Mouse (Mus musculus): ENCODE measurements around the gene Atp11b. TPM values are rescaled to one million over a fixed set of nuclear protein-coding genes. Genes with fewer than 3 reads are reported as not detected.
A peak's percentile ranks its signal among the peaks of the same experiment; 100 is the strongest.

The Atp11b gene
- polyA plus RNA-seq, 1 experiment from 2014 or later, result 11.9 TPM

- ATAC-seq, result no peak
- no peak for TF ChIP-seq CTCF (IDR thresholded peaks at IDR 0.05; ENCODE audit: low read depth)
- no peak for TF ChIP-seq EP300 (IDR thresholded peaks at IDR 0.05; ENCODE audit: low read depth)
These were observed 19.4 kb upstream of the Atp11b start for GRCm38 (mm10) chr3:35734509-35734908.

GRCm38 (mm10) chr3:35738071-35738470, 15.8 kb upstream of the Atp11b start:
- H3K9me3 ChIP-seq (ENCODE audit: low read length), result no peaks in the 10 kb centered on the region
- no peaks in the 10 kb centered on the region for H3K27me3 ChIP-seq (ENCODE audit: insufficient read depth, low read length)
- WGBS (ENCODE audit: insufficient replicate concordance), result 70% methylated on average over 3 of the region's 3 CpGs
- TF ChIP-seq CTCF (IDR thresholded peaks at IDR 0.05; ENCODE audit: low read depth) (no peak), EP300 (IDR thresholded peaks at IDR 0.05; ENCODE audit: low read depth) (no peak)
- DNase-seq (no peak), ATAC-seq (no peak)
- no peak overlapping the region for H3K9ac ChIP-seq (replicated peaks)
- H3K27ac ChIP-seq (ENCODE audit: low read depth), result no peak overlapping the region
- H3K4me1 ChIP-seq (ENCODE audit: insufficient read depth), result no peaks in the 10 kb centered on the region
- H3K36me3 ChIP-seq (replicated peaks; ENCODE audit: insufficient read depth, low read length), result no peaks in the 10 kb centered on the region
- no peak overlapping the region for H3K4me3 ChIP-seq (ENCODE audit: low read depth, low read length)
- no peak overlapping the region for H3K4me2 ChIP-seq (ENCODE audit: low read depth, low read length)

More at GRCm38 (mm10) chr3:35734509-35734908, 19.4 kb upstream of the Atp11b start:
- no peak for DNase-seq
- Histone ChIP-seq H3K4me1 (ENCODE audit: insufficient read depth) (no peaks in the 10 kb centered on the region), H3K36me3 (replicated peaks; ENCODE audit: insufficient read depth, low read length) (no peaks in the 10 kb centered on the region), H3K4me2 (ENCODE audit: low read depth, low read length) (no peak overlapping the region), H3K27ac (ENCODE audit: low read depth) (no peak overlapping the region), H3K27me3 (ENCODE audit: insufficient read depth, low read length) (no peaks in the 10 kb centered on the region), H3K9ac (replicated peaks) (no peak overlapping the region), H3K4me3 (ENCODE audit: low read depth, low read length) (no peak overlapping the region), H3K9me3 (ENCODE audit: low read length) (peaks cover 4% of the 10 kb centered on the region; the same call in 1 of the 2 replicates)
- 82% methylated on average over 4 of the region's 4 CpGs for WGBS (ENCODE audit: insufficient replicate concordance)

- H3K36me3 ChIP-seq (replicated peaks; ENCODE audit: insufficient read depth, low read length), result no peaks in the 10 kb centered on the region
- DNase-seq (no peak), ATAC-seq (no peak)
- H3K27ac ChIP-seq (ENCODE audit: low read depth), result no peak overlapping the region
- no peaks in the 10 kb centered on the region for H3K27me3 ChIP-seq (ENCODE audit: insufficient read depth, low read length)
- H3K9ac ChIP-seq (replicated peaks), result no peak overlapping the region
- no peaks in the 10 kb centered on the region for H3K9me3 ChIP-seq (ENCODE audit: low read length)
- H3K4me3 ChIP-seq (ENCODE audit: low read depth, low read length), result no peak overlapping the region
- peaks cover 5% of the 10 kb centered on the region; the same call in 1 of the 2 replicates for H3K4me1 ChIP-seq (ENCODE audit: insufficient read depth)
- WGBS (ENCODE audit: insufficient replicate concordance), result 60% methylated on average over 4 of the region's 4 CpGs
- no peak overlapping the region for H3K4me2 ChIP-seq (ENCODE audit: low read depth, low read length)
- no peak for TF ChIP-seq EP300 (IDR thresholded peaks at IDR 0.05; ENCODE audit: low read depth)
- no peak for TF ChIP-seq CTCF (IDR thresholded peaks at IDR 0.05; ENCODE audit: low read depth)
These were observed 8.9 kb upstream of the Atp11b start for GRCm38 (mm10) chr3:35745010-35745409.

GRCm38 (mm10) chr3:35746840-35747456, 7.0 kb upstream of the Atp11b start:
- TF ChIP-seq CTCF (IDR thresholded peaks at IDR 0.05; ENCODE audit: low read depth) (no peak), EP300 (IDR thresholded peaks at IDR 0.05; ENCODE audit: low read depth) (no peak)
- Histone ChIP-seq H3K4me2 (ENCODE audit: low read depth, low read length) (no peak overlapping the region), H3K27me3 (ENCODE audit: insufficient read depth, low read length) (no peaks in the 10 kb centered on the region), H3K9ac (replicated peaks) (no peak overlapping the region), H3K27ac (ENCODE audit: low read depth) (no peak overlapping the region), H3K36me3 (replicated peaks; ENCODE audit: insufficient read depth, low read length) (no peaks in the 10 kb centered on the region), H3K4me3 (ENCODE audit: low read depth, low read length) (no peak overlapping the region), H3K4me1 (ENCODE audit: insufficient read depth) (peaks cover 7% of the 10 kb centered on the region; the same call in 1 of the 2 replicates), H3K9me3 (ENCODE audit: low read length) (no peaks in the 10 kb centered on the region)
- WGBS (ENCODE audit: insufficient replicate concordance), result 48% methylated on average over 9 of the region's 9 CpGs
- no peak for DNase-seq
- peak; percentile 35; the same call in 1 of the 2 replicates for ATAC-seq

- H3K36me3 ChIP-seq (replicated peaks; ENCODE audit: insufficient read depth, low read length), result no peaks in the 10 kb centered on the region
- no peak overlapping the region for H3K4me3 ChIP-seq (ENCODE audit: low read depth, low read length)
- no peak for TF ChIP-seq EP300 (IDR thresholded peaks at IDR 0.05; ENCODE audit: low read depth)
- peak; percentile 68 for TF ChIP-seq CTCF (IDR thresholded peaks at IDR 0.05; ENCODE audit: low read depth)
- no peak overlapping the region for H3K27ac ChIP-seq (ENCODE audit: low read depth)
- no peaks in the 10 kb centered on the region for H3K27me3 ChIP-seq (ENCODE audit: insufficient read depth, low read length)
- H3K4me2 ChIP-seq (ENCODE audit: low read depth, low read length), result no peak overlapping the region
- DNase-seq (peak; percentile 49), ATAC-seq (no peak)
- peaks cover 10% of the 10 kb centered on the region for H3K4me1 ChIP-seq (ENCODE audit: insufficient read depth)
- 47% methylated on average over 5 of the region's 5 CpGs for WGBS (ENCODE audit: insufficient replicate concordance)
- H3K9me3 ChIP-seq (ENCODE audit: low read length), result no peaks in the 10 kb centered on the region
- no peak overlapping the region for H3K9ac ChIP-seq (replicated peaks)
These were observed 3.6 kb upstream of the Atp11b start for GRCm38 (mm10) chr3:35750286-35750685.

GRCm38 (mm10) chr3:35751724-35752123, 2.2 kb upstream of the Atp11b start:
- H3K9ac ChIP-seq (replicated peaks), result no peak overlapping the region
- ATAC-seq, result no peak
- H3K4me1 ChIP-seq (ENCODE audit: insufficient read depth), result peaks cover 10% of the 10 kb centered on the region
- no peak overlapping the region for H3K4me2 ChIP-seq (ENCODE audit: low read depth, low read length)
- no peaks in the 10 kb centered on the region for H3K9me3 ChIP-seq (ENCODE audit: low read length)
- TF ChIP-seq CTCF (IDR thresholded peaks at IDR 0.05; ENCODE audit: low read depth), result no peak
- no peak for TF ChIP-seq EP300 (IDR thresholded peaks at IDR 0.05; ENCODE audit: low read depth)
- no peak for DNase-seq
- 56% methylated on average over 2 of the region's 2 CpGs for WGBS (ENCODE audit: insufficient replicate concordance)
- H3K27me3 ChIP-seq (ENCODE audit: insufficient read depth, low read length), result no peaks in the 10 kb centered on the region
- no peaks in the 10 kb centered on the region for H3K36me3 ChIP-seq (replicated peaks; ENCODE audit: insufficient read depth, low read length)
- H3K4me3 ChIP-seq (ENCODE audit: low read depth, low read length), result no peak overlapping the region
- H3K27ac ChIP-seq (ENCODE audit: low read depth), result no peak overlapping the region
